Mouse (Mus musculus) MEL (cell line): ENCODE measurements around the gene Eif2b5. TPM values are rescaled to one million over a fixed set of nuclear protein-coding genes. Genes with fewer than 3 reads are reported as not detected.

Experiments used
- DNase-seq: peaks from one replicate; pipeline ENCODE4 v3.0.0; 2011; ENCODE audit warnings: low read depth, low spot score
- H3K27ac ChIP-seq: 2 replicates; pipeline ENCODE4 v1.5.1; 2012; ENCODE audit warnings: low read depth, mild to moderate bottlenecking, control low read depth, low read length, moderate library complexity; ENCODE audit not compliant: control insufficient read depth
- H3K27me3 ChIP-seq, 2 experiments: fragments of 150-350 bp in 1 of 2; sonication (generic) in 1 of 2; 2 replicates each; pipeline ENCODE4 v1.6.1; 2012; ENCODE audit warnings: low read length in 2 of 2, mild to moderate bottlenecking in 2 of 2, improper control_type of control experiment in 1 of 2, moderate library complexity in 1 of 2; ENCODE audit not compliant: insufficient read depth in 2 of 2, control insufficient read depth in 1 of 2
- H3K36me3 ChIP-seq, 2 experiments: 2 replicates each; pipeline ENCODE4 v1.6.1; 2012 to 2014; ENCODE audit warnings: low read length in 2 of 2, improper control_type of control experiment in 1 of 2, inconsistent platforms in 1 of 2, mild to moderate bottlenecking in 1 of 2; ENCODE audit not compliant: insufficient read depth in 2 of 2, control insufficient read depth in 1 of 2
- H3K4me1 ChIP-seq, 2 experiments: fragments of 150-350 bp in 1 of 2; sonication (generic) in 1 of 2; 2 replicates each; pipeline ENCODE4 v1.6.1; 2012; ENCODE audit warnings: low read length in 2 of 2, improper control_type of control experiment in 1 of 2, mild to moderate bottlenecking in 1 of 2; ENCODE audit not compliant: insufficient read depth in 2 of 2, control insufficient read depth in 1 of 2
- H3K4me3 ChIP-seq, 2 experiments: fragments of 150-350 bp in 1 of 2; sonication (generic) in 1 of 2; 2 replicates each; pipeline ENCODE4 v1.5.1; 2012; ENCODE audit warnings: low read depth in 2 of 2, low read length in 2 of 2, mild to moderate bottlenecking in 2 of 2, moderate library complexity in 2 of 2, control low read depth in 1 of 2, improper control_type of control experiment in 1 of 2; ENCODE audit not compliant: control insufficient read depth in 1 of 2, insufficient read depth in 1 of 2
- H3K79me2 ChIP-seq: 2 replicates; pipeline ENCODE4 v1.6.1; 2012; ENCODE audit warnings: mild to moderate bottlenecking, low read length, moderate library complexity; ENCODE audit not compliant: control insufficient read depth, poor library complexity, insufficient read depth
- H3K9ac ChIP-seq: 2 replicates; pipeline ENCODE4 v1.6.1; 2012; ENCODE audit warnings: low read depth, mild to moderate bottlenecking, control low read depth, low read length, moderate library complexity; ENCODE audit not compliant: control insufficient read depth, poor library complexity, severe bottlenecking
- H3K9me3 ChIP-seq: fragments of 150-350 bp; sonication (generic); replicated peaks from 2 replicates; pipeline ENCODE4 v1.6.1; 2012; ENCODE audit warnings: mild to moderate bottlenecking, low read length, improper control_type of control experiment, moderate library complexity; ENCODE audit not compliant: insufficient read depth
- CHD1 ChIP-seq: IDR thresholded peaks from 2 replicates; pipeline ENCODE4 v1.6.1; 2012; ENCODE audit warnings: low read depth, mild to moderate bottlenecking, inconsistent platforms, low read length, improper control_type of control experiment
- ELF1 ChIP-seq: IDR thresholded peaks from 2 replicates; pipeline ENCODE4 v1.6.1; 2014; ENCODE audit warnings: low read depth, mild to moderate bottlenecking, inconsistent platforms, low read length, improper control_type of control experiment, moderate library complexity
- GATA1 ChIP-seq: IDR thresholded peaks from 2 replicates; pipeline ENCODE4 v1.6.1; 2011; ENCODE audit warnings: low read depth, low read length, improper control_type of control experiment
- JUND ChIP-seq: IDR thresholded peaks from 2 replicates; pipeline ENCODE4 v1.6.1; 2011; ENCODE audit warnings: low read depth, mild to moderate bottlenecking, improper control_type of control experiment, low read length
- KAT2A ChIP-seq: conservative IDR thresholded peaks from 2 replicates; pipeline ENCODE4 v1.6.1; 2012; ENCODE audit warnings: low read depth, low read length, improper control_type of control experiment, inconsistent platforms
- MAFK ChIP-seq: IDR thresholded peaks from 2 replicates; pipeline ENCODE4 v1.6.1; 2011; ENCODE audit warnings: low read depth, mild to moderate bottlenecking, low read length, improper control_type of control experiment, borderline replicate concordance
- MAX ChIP-seq: IDR thresholded peaks from 2 replicates; pipeline ENCODE4 v1.6.1; 2011; ENCODE audit warnings: low read length, improper control_type of control experiment
- MXI1 ChIP-seq: IDR thresholded peaks from 2 replicates; pipeline ENCODE4 v1.6.1; 2011; ENCODE audit warnings: mild to moderate bottlenecking, low read depth, low read length, improper control_type of control experiment
- MYB ChIP-seq: IDR thresholded peaks from 2 replicates; pipeline ENCODE4 v1.6.1; 2011; ENCODE audit warnings: mild to moderate bottlenecking, low read depth, low read length, improper control_type of control experiment
- MYC ChIP-seq: IDR thresholded peaks from 2 replicates; pipeline ENCODE4 v1.6.1; 2011; ENCODE audit warnings: low read depth, mild to moderate bottlenecking, low read length, improper control_type of control experiment, moderate library complexity
- POLR2AphosphoS5 ChIP-seq: IDR thresholded peaks from 2 replicates; pipeline ENCODE4 v1.6.1; 2012; ENCODE audit warnings: low read depth, borderline replicate concordance, mild to moderate bottlenecking, inconsistent platforms, low read length, moderate library complexity, mixed read lengths
- RCOR1 ChIP-seq: IDR thresholded peaks from 2 replicates; pipeline ENCODE4 v1.6.1; 2012; ENCODE audit warnings: low read depth, mild to moderate bottlenecking, inconsistent platforms, low read length, improper control_type of control experiment
- SIN3A ChIP-seq: IDR thresholded peaks from 2 replicates; pipeline ENCODE4 v1.6.1; 2012; ENCODE audit warnings: low read length, improper control_type of control experiment, inconsistent platforms
- TAL1 ChIP-seq: IDR thresholded peaks from 2 replicates; pipeline ENCODE4 v1.6.1; 2012; ENCODE audit warnings: mild to moderate bottlenecking, inconsistent platforms, low read length, moderate library complexity, mixed read lengths
- TBP ChIP-seq: IDR thresholded peaks from 2 replicates; pipeline ENCODE4 v1.8.0; 2011; ENCODE audit warnings: low read depth, low read length, improper control_type of control experiment
- TCF12 ChIP-seq: IDR thresholded peaks from 2 replicates; pipeline ENCODE4 v1.6.1; 2014; ENCODE audit warnings: low read depth, mild to moderate bottlenecking, inconsistent platforms, low read length, improper control_type of control experiment, moderate library complexity
- UBTF ChIP-seq: IDR thresholded peaks from 2 replicates; pipeline ENCODE4 v1.6.1; 2012; ENCODE audit warnings: low read depth, mild to moderate bottlenecking, inconsistent platforms, low read length, improper control_type of control experiment, moderate library complexity, borderline replicate concordance; ENCODE audit not compliant: insufficient read depth
- ZNF384 ChIP-seq: IDR thresholded peaks from 2 replicates; pipeline ENCODE4 v1.6.1; 2012; ENCODE audit warnings: low read depth, mild to moderate bottlenecking, inconsistent platforms, low read length, improper control_type of control experiment
- polyA plus RNA-seq, 2 experiments: library from polyadenylated mRNA; stranded (reverse) in 1 of 2; unstranded in 1 of 2; fragments of >175 nt in 1 of 2; fragments of >200 nt in 1 of 2; gene quantifications; 2 replicates each; pipeline versions ENCODE4 v1.2.1 to v1.2.4; 2012; ENCODE audit warnings: low replicate concordance in 2 of 2, low read depth in 1 of 2; ENCODE audit not compliant: insufficient read length in 2 of 2, insufficient read depth in 1 of 2, missing spikeins in 1 of 2
- total RNA-seq: library from RNA; depleted of rRNA; stranded (reverse); fragments of 300-350 nt; gene quantifications from 2 replicates; pipeline ENCODE4 v1.2.3, GENCODE M21; 2012

The Eif2b5 gene
- total and polyA plus RNA-seq, 3 experiments: 91.1 to 131 (median 115) TPM

DNA sequence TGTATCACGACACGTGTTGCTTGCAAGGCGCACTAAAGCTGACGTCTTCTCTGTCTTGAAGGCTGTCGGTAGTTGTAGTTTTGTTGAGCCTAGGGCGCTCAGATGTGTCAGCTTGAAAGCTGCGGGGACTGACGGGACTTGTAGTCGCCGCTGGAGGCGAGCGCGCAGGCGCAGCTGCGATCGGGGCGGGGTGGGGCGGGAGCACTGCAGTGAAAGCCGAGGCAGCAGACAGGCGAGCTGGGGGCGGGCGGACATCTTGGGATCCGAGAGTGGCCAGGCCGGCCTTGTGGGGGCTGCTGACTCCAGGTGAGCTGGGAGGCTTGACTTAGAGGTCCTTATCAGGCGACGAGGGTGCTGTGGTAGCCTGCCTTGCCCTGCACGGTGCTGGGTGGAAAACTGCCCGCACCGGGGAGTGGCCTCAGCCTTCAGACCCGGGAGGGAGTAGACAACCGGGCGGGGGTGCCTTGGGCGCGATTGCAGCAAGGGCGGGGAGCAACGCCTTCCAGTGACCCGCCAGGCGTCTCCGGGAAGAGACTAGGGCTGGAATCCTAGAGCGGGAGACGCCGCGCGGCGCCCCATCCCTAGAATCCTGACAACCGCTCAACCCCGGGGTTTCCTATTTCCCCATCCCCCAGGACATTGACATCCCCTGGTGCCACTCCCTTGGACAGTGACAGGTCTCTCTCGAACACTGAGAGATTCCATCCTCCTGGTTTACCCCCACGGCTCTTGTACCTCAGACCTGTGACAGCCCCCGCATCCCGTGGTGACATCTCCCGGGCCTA, 36.9 kb downstream of the Eif2b5 start, which contains the start of gene Ap2m1 (continued):
- TF ChIP-seq SIN3A: peak; percentile 99
- TF ChIP-seq MAFK: no peak
- TF ChIP-seq ZNF384: no peak; the same call in 1 of the 2 replicates
- no peak for TF ChIP-seq TAL1

DNA sequence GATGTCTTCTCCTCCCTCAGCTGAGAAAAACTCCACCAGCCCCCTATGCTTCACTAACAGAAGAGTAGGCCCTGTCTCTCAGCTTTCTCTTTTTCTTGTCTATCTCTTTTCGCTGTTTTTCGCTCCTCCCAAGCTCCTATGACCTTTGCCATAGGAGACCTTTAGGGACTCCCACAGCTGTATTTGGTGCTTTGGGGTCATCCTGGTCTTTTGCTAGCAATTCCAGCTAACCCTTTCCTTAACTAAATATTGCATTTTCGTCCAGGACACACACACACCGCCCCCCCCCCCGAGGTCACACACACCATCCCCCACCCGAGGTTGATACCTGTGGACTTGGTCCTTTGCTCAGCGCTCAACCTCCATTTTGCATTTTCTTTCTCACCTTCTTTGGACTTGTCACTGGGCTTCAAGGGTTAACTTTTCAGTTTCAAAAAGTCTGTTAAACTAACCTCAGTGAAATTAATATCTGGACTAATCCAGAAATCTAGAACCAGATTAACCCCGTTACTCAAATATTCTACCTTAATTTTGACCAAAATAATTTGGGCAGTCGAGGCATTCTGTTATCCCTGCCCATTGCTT, 37.6 kb downstream of the Eif2b5 start:
- DNase-seq: no peak

GRCm38 (mm10) chr16:20537071-20537471, 38.5 kb downstream of the Eif2b5 start:
- peaks cover 6 to 39% of the 10 kb centered on the region in 2 experiments for H3K36me3 ChIP-seq
- DNase-seq: peak; percentile 61

More for the DNA sequence above, 37.6 kb downstream of the Eif2b5 start:
- H3K27me3 ChIP-seq: no peaks in the 10 kb centered on the region
- TF ChIP-seq RCOR1: no peak
- TF ChIP-seq ELF1: no peak
- no peak for TF ChIP-seq TAL1
- no peak for TF ChIP-seq MYB
- no peak for TF ChIP-seq MAFK
- TF ChIP-seq MXI1: no peak
- TF ChIP-seq, all 39 proteins: peak for 0
- Histone ChIP-seq H3K9ac (peak overlapping the region; percentile 82), H3K4me3 (peak overlapping the region; percentile 64 to 73), H3K79me2 (peaks cover 24% of the 10 kb centered on the region), H3K9me3 (no peaks in the 10 kb centered on the region), H3K36me3 (peaks cover 6 to 39% of the 10 kb centered on the region in 2 experiments), H3K4me1 (peaks cover 11 to 38% of the 10 kb centered on the region in 2 experiments), H3K27ac (peak overlapping the region; percentile 48; the same call in 1 of the 2 replicates)

More at GRCm38 (mm10) chr16:20537071-20537471, 38.5 kb downstream of the Eif2b5 start:
- Histone ChIP-seq H3K9me3 (no peaks in the 10 kb centered on the region), H3K79me2 (peaks cover 24% of the 10 kb centered on the region), H3K9ac (peak overlapping the region; percentile 82), H3K4me1 (peaks cover 11 to 38% of the 10 kb centered on the region in 2 experiments), H3K4me3 (peak overlapping the region; percentile 64 to 73; a peak in 3 of 4 replicates), H3K27ac (peak overlapping the region; percentile 3), H3K27me3 (no peaks in the 10 kb centered on the region)
- TF ChIP-seq CHD1: no peak
- no peak for TF ChIP-seq MXI1
- TF ChIP-seq TBP: no peak
- no peak for TF ChIP-seq POLR2AphosphoS5
- no peak for TF ChIP-seq UBTF
- TF ChIP-seq MYC: no peak
- TF ChIP-seq TCF12: no peak
- no peak for TF ChIP-seq MAX
- no peak for TF ChIP-seq KAT2A
- TF ChIP-seq GATA1: no peak
- no peak for TF ChIP-seq JUND
